Mouse (Mus musculus) cerebellum, adult 2 months (tissue): ENCODE data around the gene Syt6. TPM values are rescaled to one million over a fixed set of nuclear protein-coding genes. Genes with fewer than 3 reads are reported as not detected.

Experiments
- DNase-seq, 2 experiments: peaks; one replicate each; pipeline ENCODE4 v3.0.0; 2021
- H3K27ac ChIP-seq: fragments of 200-500 bp; 2 replicates; pipeline ENCODE4 v1.5.1; 2012; ENCODE audit warnings: low read length, control low read depth, inconsistent platforms; ENCODE audit not compliant: insufficient read depth
- H3K27me3 ChIP-seq: fragments of 200-500 bp; 2 replicates; pipeline ENCODE4 v1.6.1; 2012; ENCODE audit warnings: inconsistent platforms, mild to moderate bottlenecking, low read length, moderate library complexity; ENCODE audit not compliant: control insufficient read depth, insufficient read depth
- H3K4me1 ChIP-seq: fragments of 200-500 bp; 2 replicates; pipeline ENCODE4 v1.6.1; 2011; ENCODE audit warnings: low read length; ENCODE audit not compliant: control insufficient read depth, insufficient read depth
- H3K4me3 ChIP-seq: fragments of 200-500 bp; replicated peaks from 2 replicates; pipeline ENCODE3; 2011; ENCODE audit warnings: mild to moderate bottlenecking, low read depth, low read length, control low read depth; ENCODE audit not compliant: insufficient read depth
- CTCF ChIP-seq: fragments of 200-500 bp; IDR thresholded peaks from 2 replicates; pipeline ENCODE4 v1.5.1; 2011; ENCODE audit warnings: low read depth, mild to moderate bottlenecking, control low read depth, low read length, moderate library complexity, borderline replicate concordance; ENCODE audit not compliant: insufficient read depth
- POLR2A ChIP-seq: fragments of 200-500 bp; IDR thresholded peaks from 2 replicates; pipeline ENCODE4 v1.6.1; 2011; ENCODE audit warnings: low read length, control low read depth, borderline replicate concordance; ENCODE audit not compliant: insufficient read depth
- WGBS: fragments of 180-500 bp; shearing (Covaris S2); methylation state at CpG from one replicate; pipeline ENCODE4 v1.1.7; 2018; 5-methylcytosine and 5-hydroxymethylcytosine counted together
- polyA plus RNA-seq: library from polyadenylated mRNA; depleted of rRNA; stranded (reverse); fragments of >200 nt; gene quantifications from 2 replicates; pipeline ENCODE4 v1.2.3, GENCODE M21; 2012; rRNA removed

The Syt6 gene
- polyA plus RNA-seq, 1 experiment = 12.3 TPM

GRCm38 (mm10) chr3:103683234-103683965, 108.4 kb downstream of the Syt6 start:
- Histone ChIP-seq H3K4me3 (no peak overlapping the region), H3K27me3 (no peaks in the 10 kb centered on the region), H3K27ac (no peak overlapping the region), H3K4me1 (no peaks in the 10 kb centered on the region)
- no peak for TF ChIP-seq CTCF
- no peak for TF ChIP-seq POLR2A
- WGBS = 18% methylated on average over 21 of the region's 21 CpGs
- DNase-seq = peak; percentile 20 to 40

- no peaks in the 10 kb centered on the region for H3K4me1 ChIP-seq
- H3K27ac ChIP-seq = no peak overlapping the region
- DNase-seq = no peak
- H3K27me3 ChIP-seq = no peaks in the 10 kb centered on the region
- no peak overlapping the region for H3K4me3 ChIP-seq
- no peak for TF ChIP-seq POLR2A
- WGBS = 41% methylated on average over 5 of the region's 5 CpGs
These were observed 108.9 kb downstream of the Syt6 start for GRCm38 (mm10) chr3:103683966-103684319.

GRCm38 (mm10) chr3:103689043-103689442, 114.0 kb downstream of the Syt6 start:
- WGBS = 90% methylated on average over 1 of the region's 1 CpGs
- TF ChIP-seq CTCF (no peak), POLR2A (no peak)
- Histone ChIP-seq H3K4me1 (no peaks in the 10 kb centered on the region), H3K4me3 (no peak overlapping the region), H3K27ac (no peak overlapping the region), H3K27me3 (no peaks in the 10 kb centered on the region)
- DNase-seq = no peak

- no peak overlapping the region for H3K27ac ChIP-seq
- H3K4me3 ChIP-seq = no peak overlapping the region
- no peaks in the 10 kb centered on the region for H3K4me1 ChIP-seq
- 82% methylated on average over 3 of the region's 3 CpGs for WGBS
- no peak for DNase-seq
- no peaks in the 10 kb centered on the region for H3K27me3 ChIP-seq
- TF ChIP-seq CTCF (no peak), POLR2A (no peak)
These were observed 115.5 kb downstream of the Syt6 start for GRCm38 (mm10) chr3:103690506-103690905.

Other genes with a start within 250 kb of the Syt6 start
- 0.07 and 0.08 TPM in 2 replicates for gene Atg4a-ps, start 70.8 kb downstream of the Syt6 start, polyA plus RNA-seq
- gene Olfml3, start 162.8 kb downstream of the Syt6 start, polyA plus RNA-seq = 5.0 TPM in 2 replicates
- gene Gm10964, start 164.1 kb downstream of the Syt6 start, polyA plus RNA-seq = not detected in 2 replicates
- 59.6 and 65.2 TPM in 2 replicates for gene Hipk1, start 216.3 kb downstream of the Syt6 start, polyA plus RNA-seq
- gene Dclre1b, start 234.2 kb downstream of the Syt6 start, polyA plus RNA-seq = 8.5 and 11.3 TPM in 2 replicates
- 19.2 and 23.2 TPM in 2 replicates for gene Ap4b1, start 234.3 kb downstream of the Syt6 start, polyA plus RNA-seq
- 0.33 and 0.49 TPM in 2 replicates for gene Gm43064, start 234.3 kb downstream of the Syt6 start, polyA plus RNA-seq